Mouse (Mus musculus): ENCODE measurements around the gene Tex264. TPM values are rescaled to one million over a fixed set of nuclear protein-coding genes. Genes with fewer than 3 reads are reported as not detected.
A peak's percentile ranks its signal among the peaks of the same experiment; 100 is the strongest.
"Not testable (repeated sequence)": the region's sequence is repeated elsewhere in the genome, so short reads cannot be mapped to it uniquely, and the experiment has no call there.

Gene Tex264
- polyA plus RNA-seq, 1 experiment from 2014 or later: 25.6 TPM

GRCm38 (mm10) chr9:106645684-106646271, 39.9 kb downstream of the Tex264 start:
- no peak overlapping the region for H3K4me2 ChIP-seq (ENCODE audit: low read depth, low read length)
- no peak overlapping the region for H3K9ac ChIP-seq (replicated peaks)
- H3K4me1 ChIP-seq (ENCODE audit: insufficient read depth): no peaks in the 10 kb centered on the region
- no peaks in the 10 kb centered on the region for H3K27me3 ChIP-seq (ENCODE audit: insufficient read depth, low read length)
- no peaks in the 10 kb centered on the region for H3K9me3 ChIP-seq (ENCODE audit: low read length)
- no peak overlapping the region for H3K27ac ChIP-seq (ENCODE audit: low read depth)
- H3K36me3 ChIP-seq (replicated peaks; ENCODE audit: insufficient read depth, low read length): no peaks in the 10 kb centered on the region
- TF ChIP-seq CTCF (IDR thresholded peaks at IDR 0.05; ENCODE audit: low read depth) (no peak), EP300 (IDR thresholded peaks at IDR 0.05; ENCODE audit: low read depth) (no peak)
- WGBS (ENCODE audit: insufficient replicate concordance): 75% methylated on average over 9 of the region's 9 CpGs
- ATAC-seq (no peak), DNase-seq (no peak)
- H3K4me3 ChIP-seq (ENCODE audit: low read depth, low read length): no peak overlapping the region

- Histone ChIP-seq H3K4me1 (ENCODE audit: insufficient read depth) (no peaks in the 10 kb centered on the region), H3K27ac (ENCODE audit: low read depth) (no peak overlapping the region), H3K9me3 (ENCODE audit: low read length) (no peaks in the 10 kb centered on the region), H3K27me3 (ENCODE audit: insufficient read depth, low read length) (no peaks in the 10 kb centered on the region), H3K4me3 (ENCODE audit: low read depth, low read length) (no peak overlapping the region), H3K36me3 (replicated peaks; ENCODE audit: insufficient read depth, low read length) (no peaks in the 10 kb centered on the region), H3K9ac (replicated peaks) (no peak overlapping the region), H3K4me2 (ENCODE audit: low read depth, low read length) (no peak overlapping the region)
- DNase-seq (no peak), ATAC-seq (no peak)
- 59% methylated on average over 6 of the region's 6 CpGs for WGBS (ENCODE audit: insufficient replicate concordance)
- TF ChIP-seq CTCF (IDR thresholded peaks at IDR 0.05; ENCODE audit: low read depth) (peak; percentile 39), EP300 (IDR thresholded peaks at IDR 0.05; ENCODE audit: low read depth) (no peak)
Measured at GRCm38 (mm10) chr9:106643787-106644186, 41.9 kb downstream of the Tex264 start.

GRCm38 (mm10) chr9:106643128-106643527, 42.6 kb downstream of the Tex264 start:
- Histone ChIP-seq H3K9ac (replicated peaks) (no peak overlapping the region), H3K4me2 (ENCODE audit: low read depth, low read length) (no peak overlapping the region), H3K36me3 (replicated peaks; ENCODE audit: insufficient read depth, low read length) (no peaks in the 10 kb centered on the region), H3K4me3 (ENCODE audit: low read depth, low read length) (no peak overlapping the region), H3K27ac (ENCODE audit: low read depth) (no peak overlapping the region), H3K9me3 (ENCODE audit: low read length) (no peaks in the 10 kb centered on the region), H3K27me3 (ENCODE audit: insufficient read depth, low read length) (no peaks in the 10 kb centered on the region), H3K4me1 (ENCODE audit: insufficient read depth) (no peaks in the 10 kb centered on the region)
- peak; percentile 92 for DNase-seq
- ATAC-seq: peak; percentile 95
- TF ChIP-seq EP300 (IDR thresholded peaks at IDR 0.05; ENCODE audit: low read depth): no peak
- peak; percentile 97 for TF ChIP-seq CTCF (IDR thresholded peaks at IDR 0.05; ENCODE audit: low read depth)
- WGBS (ENCODE audit: insufficient replicate concordance): 20% methylated on average over 7 of the region's 7 CpGs

GRCm38 (mm10) chr9:106641346-106641745, 44.4 kb downstream of the Tex264 start:
- 29% methylated on average over 5 of the region's 5 CpGs for WGBS (ENCODE audit: insufficient replicate concordance)
- DNase-seq (no peak), ATAC-seq (no peak)

GRCm38 (mm10) chr9:106638154-106638553, 47.6 kb downstream of the Tex264 start:
- DNase-seq (no peak), ATAC-seq (no peak)
- 84% methylated on average over 8 of the region's 8 CpGs for WGBS (ENCODE audit: insufficient replicate concordance)
- Histone ChIP-seq H3K27ac (ENCODE audit: low read depth) (no peak overlapping the region), H3K9ac (replicated peaks) (no peak overlapping the region), H3K9me3 (ENCODE audit: low read length) (no peaks in the 10 kb centered on the region), H3K27me3 (ENCODE audit: insufficient read depth, low read length) (no peaks in the 10 kb centered on the region), H3K4me2 (ENCODE audit: low read depth, low read length) (no peak overlapping the region), H3K36me3 (replicated peaks; ENCODE audit: insufficient read depth, low read length) (no peaks in the 10 kb centered on the region), H3K4me1 (ENCODE audit: insufficient read depth) (no peaks in the 10 kb centered on the region), H3K4me3 (ENCODE audit: low read depth, low read length) (no peak overlapping the region)
- no peak for TF ChIP-seq CTCF (IDR thresholded peaks at IDR 0.05; ENCODE audit: low read depth)
- TF ChIP-seq EP300 (IDR thresholded peaks at IDR 0.05; ENCODE audit: low read depth): no peak

More at GRCm38 (mm10) chr9:106641346-106641745, 44.4 kb downstream of the Tex264 start:
- Histone ChIP-seq H3K4me3 (ENCODE audit: low read depth, low read length) (no peak overlapping the region), H3K4me1 (ENCODE audit: insufficient read depth) (no peaks in the 10 kb centered on the region), H3K27ac (ENCODE audit: low read depth) (no peak overlapping the region), H3K9me3 (ENCODE audit: low read length) (no peaks in the 10 kb centered on the region), H3K4me2 (ENCODE audit: low read depth, low read length) (no peak overlapping the region), H3K36me3 (replicated peaks; ENCODE audit: insufficient read depth, low read length) (no peaks in the 10 kb centered on the region), H3K27me3 (ENCODE audit: insufficient read depth, low read length) (no peaks in the 10 kb centered on the region), H3K9ac (replicated peaks) (no peak overlapping the region)
- no peak for TF ChIP-seq CTCF (IDR thresholded peaks at IDR 0.05; ENCODE audit: low read depth)
- no peak for TF ChIP-seq EP300 (IDR thresholded peaks at IDR 0.05; ENCODE audit: low read depth)

- ATAC-seq (no peak), DNase-seq (no peak)
- Histone ChIP-seq H3K27ac (ENCODE audit: low read depth) (no peak overlapping the region), H3K9ac (replicated peaks) (no peak overlapping the region), H3K27me3 (ENCODE audit: insufficient read depth, low read length) (no peaks in the 10 kb centered on the region), H3K9me3 (ENCODE audit: low read length) (no peaks in the 10 kb centered on the region), H3K4me2 (ENCODE audit: low read depth, low read length) (no peak overlapping the region), H3K4me1 (ENCODE audit: insufficient read depth) (no peaks in the 10 kb centered on the region), H3K4me3 (ENCODE audit: low read depth, low read length) (no peak overlapping the region), H3K36me3 (replicated peaks; ENCODE audit: insufficient read depth, low read length) (no peaks in the 10 kb centered on the region)
- WGBS (ENCODE audit: insufficient replicate concordance): 44% methylated on average over 5 of the region's 5 CpGs
- TF ChIP-seq EP300 (IDR thresholded peaks at IDR 0.05; ENCODE audit: low read depth) (no peak), CTCF (IDR thresholded peaks at IDR 0.05; ENCODE audit: low read depth) (no peak)
Measured at GRCm38 (mm10) chr9:106632185-106632584, 53.5 kb downstream of the Tex264 start.

GRCm38 (mm10) chr9:106627796-106628195, 57.9 kb downstream of the Tex264 start:
- not testable (repeated sequence) for H3K4me3 ChIP-seq (ENCODE audit: low read depth, low read length); H3K4me2 ChIP-seq (ENCODE audit: low read depth, low read length); ATAC-seq; H3K27ac ChIP-seq (ENCODE audit: low read depth); DNase-seq; H3K4me1 ChIP-seq (ENCODE audit: insufficient read depth); H3K27me3 ChIP-seq (ENCODE audit: insufficient read depth, low read length); H3K36me3 ChIP-seq (replicated peaks; ENCODE audit: insufficient read depth, low read length); H3K9me3 ChIP-seq (ENCODE audit: low read length); H3K9ac ChIP-seq (replicated peaks)
- WGBS (ENCODE audit: insufficient replicate concordance): 39% methylated on average over 6 of the region's 8 CpGs
